Mouse (Mus musculus): ENCODE results near the gene Exosc1.
A peak's percentile ranks its signal among the peaks of the same experiment; 100 is the strongest.

The Exosc1 gene

DNA sequence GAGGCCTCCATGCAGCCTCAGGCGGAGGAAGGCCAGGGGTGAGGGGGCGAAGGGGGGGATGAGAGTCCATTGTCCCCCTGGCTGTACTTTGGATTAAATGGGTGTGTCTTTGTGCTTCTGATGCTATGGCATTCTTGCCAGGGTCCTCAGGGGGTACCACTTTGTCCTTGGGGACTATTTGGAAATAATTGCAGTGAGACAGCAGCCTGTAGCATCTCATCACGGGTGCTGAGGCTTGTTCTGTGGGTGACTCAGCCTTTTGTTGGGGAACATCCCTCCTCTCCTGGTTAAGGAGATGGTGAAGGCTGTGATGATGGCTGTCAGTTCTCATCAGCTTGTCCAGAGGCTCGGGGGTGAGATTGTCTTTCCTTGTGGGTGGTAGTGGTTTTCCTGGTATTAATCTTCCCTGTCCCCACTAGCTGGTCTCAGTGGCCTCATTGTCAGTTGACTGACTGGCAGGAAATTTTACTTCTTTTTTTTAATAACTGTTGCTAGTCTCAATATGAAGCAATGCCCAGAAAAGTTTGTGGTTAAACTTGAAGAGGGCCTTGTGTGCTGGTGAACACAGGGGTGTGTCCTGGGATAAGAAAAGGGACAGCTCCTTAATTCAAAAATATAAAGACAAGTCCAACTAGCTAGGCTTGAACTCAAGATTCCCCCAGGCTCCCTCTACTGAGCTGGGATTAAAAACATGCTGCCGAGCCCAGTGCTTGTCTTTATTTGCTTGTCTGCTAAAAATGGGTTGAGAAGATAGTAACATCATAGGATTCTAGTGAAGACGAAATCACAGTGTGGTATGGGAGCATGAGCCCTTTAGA, 19.2 kb downstream of the Exosc1 start:
- DNase-seq (ENCODE audit: low spot score in 2 of 2), result no peak

DNA sequence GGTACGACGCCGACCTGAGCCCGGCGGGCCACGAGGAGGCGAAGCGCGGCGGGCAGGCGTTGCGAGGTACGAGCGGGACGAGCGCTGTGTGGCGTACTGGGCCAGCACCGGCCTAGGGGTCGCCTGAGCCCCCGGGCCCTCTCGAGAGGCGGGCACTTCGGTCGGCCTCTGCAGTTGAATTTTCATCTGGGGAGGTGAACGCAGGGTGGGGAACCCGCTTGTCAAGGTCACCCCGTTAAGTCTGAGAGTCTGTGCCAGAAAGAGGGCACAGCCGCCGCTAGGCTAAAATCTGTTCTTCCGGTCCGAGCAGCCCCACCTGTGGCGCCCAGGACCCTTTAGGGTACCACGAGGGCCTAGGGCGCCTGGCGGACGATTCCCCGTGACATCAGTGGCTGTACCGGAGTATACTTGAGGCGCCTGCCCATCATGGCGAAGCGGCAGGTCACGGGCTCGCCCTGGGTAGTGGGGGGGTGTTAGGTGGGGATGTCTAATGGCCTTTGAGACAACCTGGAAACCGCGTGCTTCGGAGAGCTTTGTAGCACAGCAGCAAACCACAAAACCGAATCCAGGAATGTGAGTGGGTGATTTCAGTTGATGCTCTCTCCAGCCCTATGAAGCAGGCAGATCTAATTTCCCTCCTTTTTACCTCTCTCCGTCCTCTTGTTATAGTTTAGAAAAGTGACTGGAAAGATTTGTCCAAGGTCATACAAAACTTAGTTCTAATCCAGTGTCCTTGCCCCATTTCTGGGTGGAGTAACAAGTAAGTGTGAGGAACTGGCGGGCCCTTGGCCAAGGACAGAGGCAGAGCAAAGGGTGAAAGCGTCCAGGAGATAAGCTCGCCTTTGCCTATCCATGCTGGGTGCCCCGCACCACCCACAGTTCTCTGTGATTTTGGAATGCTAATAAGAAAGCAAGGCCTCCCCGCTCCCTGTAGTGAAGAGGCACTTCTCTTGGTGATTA, 20.8 kb downstream of the Exosc1 start:
- DNase-seq (ENCODE audit: low spot score in 2 of 2), result peak in 1 of 2 experiments; percentile 39

DNA sequence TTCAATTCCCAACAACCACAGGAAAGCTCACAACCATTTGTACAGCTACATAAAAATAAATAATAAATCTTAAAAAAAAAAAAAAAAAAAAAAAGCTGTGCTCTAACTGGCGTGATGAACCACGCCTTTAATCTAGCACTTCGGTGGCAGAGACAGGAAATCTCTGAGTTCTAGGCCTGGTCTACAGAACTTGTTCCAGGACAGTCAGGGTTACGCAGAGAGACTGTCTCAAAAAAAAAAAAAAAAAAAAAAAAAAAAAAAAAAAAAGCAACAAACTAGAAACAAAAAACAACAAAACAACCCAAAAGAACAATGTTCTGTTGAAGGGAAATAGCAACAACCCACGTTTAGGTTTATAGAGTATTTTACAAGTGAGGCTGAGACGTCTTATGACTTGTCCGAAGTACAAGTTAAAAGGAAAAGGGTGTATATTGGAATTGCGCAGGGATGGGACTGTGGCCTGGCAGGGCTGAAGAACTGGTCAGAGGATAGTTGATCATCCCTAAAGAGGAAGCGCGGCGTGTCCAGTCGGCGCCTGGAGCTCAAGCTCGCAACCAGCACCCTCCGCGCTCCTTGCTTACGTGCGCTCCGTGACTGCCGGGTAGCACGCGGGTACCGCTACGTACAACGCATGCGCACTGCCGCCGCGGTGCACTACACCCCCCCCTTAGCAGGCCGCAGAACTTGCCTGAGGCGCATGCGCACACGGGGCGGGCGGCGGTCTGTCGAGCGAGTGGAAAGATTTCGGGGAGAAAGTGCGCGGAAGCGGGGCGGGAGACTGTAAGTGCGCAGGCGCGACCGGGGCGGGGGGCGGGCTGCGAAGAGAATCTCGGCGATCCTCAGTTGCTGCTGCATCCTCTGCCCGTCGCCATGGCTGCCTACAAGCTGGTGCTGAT, 21.8 kb downstream of the Exosc1 start, which contains the start of gene Pgam1:
Pgam1 (plus strand) TSS at position 746 of the 896 bp plus-strand sequence.
- peak; percentile 93 to 95 for DNase-seq (ENCODE audit: low spot score in 2 of 2)

DNA sequence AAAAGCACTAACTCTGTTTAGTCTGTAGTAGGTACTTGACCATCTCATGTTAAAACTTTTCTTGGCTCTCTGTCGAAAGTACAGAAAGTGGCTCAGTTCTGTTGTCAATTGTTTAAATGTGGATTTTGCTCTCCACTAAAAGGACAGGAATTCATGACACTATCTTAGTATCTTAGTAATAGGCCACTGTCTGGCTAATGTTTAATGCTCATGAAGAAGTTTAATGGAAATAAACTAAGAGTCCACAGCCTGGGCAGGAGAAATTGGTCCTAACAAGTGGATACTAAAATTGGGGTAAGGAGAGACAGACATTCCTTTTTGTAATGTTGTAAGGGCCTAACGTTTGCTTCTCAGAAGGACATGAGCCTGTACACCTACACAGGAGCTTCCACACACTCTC, 22.8 kb downstream of the Exosc1 start:
- no peak for DNase-seq (ENCODE audit: low spot score in 2 of 2)

DNA sequence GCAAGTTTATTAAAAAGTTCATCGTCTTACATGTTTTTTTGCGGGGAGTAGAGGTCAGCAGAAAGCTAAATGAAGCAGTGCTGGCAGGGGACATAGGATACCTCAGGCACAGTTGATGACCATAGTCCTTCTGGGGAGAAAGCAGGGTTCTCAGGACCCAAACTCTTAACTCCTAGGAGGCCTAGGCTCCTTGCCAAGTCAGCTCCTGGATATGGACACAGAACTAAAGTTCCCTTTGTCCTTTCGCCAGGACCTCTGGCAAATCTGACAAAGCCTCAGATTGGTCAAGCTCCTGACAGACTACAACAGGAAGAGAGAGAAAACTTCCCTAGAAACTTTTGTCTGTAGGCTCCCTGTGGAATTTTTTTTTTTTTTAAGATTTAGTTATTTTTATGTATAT, 24.5 kb downstream of the Exosc1 start:
- DNase-seq (ENCODE audit: low spot score in 2 of 2), result no peak

DNA sequence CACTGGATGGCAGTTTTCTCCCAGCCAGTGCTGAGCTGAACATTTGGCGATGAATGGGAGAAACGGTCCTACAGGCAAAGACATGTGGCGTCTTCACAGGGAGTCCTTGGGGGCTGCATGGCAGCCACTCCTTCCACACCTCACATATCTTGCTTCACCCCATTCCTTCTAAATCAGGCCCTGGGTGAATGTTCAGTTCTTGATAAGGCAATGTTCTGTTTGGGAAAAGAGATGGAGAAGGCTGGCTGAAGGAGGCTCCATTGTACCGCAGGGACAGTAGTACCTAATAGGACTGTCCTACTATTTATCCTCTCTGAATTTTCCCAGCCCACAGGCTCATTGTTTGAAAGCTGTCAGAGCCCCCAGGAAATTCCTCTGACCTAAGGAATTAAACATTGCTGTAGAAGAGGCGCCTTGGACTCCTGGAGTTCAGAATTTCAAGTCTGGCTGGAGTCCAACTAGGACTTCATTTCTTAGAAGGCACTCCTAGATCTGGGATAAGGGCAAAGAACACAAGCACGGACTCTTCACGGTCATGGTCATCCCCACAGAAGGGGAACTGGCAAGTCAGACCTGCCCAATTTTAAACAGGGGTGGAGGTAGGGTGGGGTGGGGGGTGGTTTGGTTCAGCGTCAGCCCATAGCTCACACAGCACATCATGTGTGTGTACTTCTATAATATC, 26.0 kb downstream of the Exosc1 start:
- DNase-seq (ENCODE audit: low spot score in 2 of 2), result no peak

DNA sequence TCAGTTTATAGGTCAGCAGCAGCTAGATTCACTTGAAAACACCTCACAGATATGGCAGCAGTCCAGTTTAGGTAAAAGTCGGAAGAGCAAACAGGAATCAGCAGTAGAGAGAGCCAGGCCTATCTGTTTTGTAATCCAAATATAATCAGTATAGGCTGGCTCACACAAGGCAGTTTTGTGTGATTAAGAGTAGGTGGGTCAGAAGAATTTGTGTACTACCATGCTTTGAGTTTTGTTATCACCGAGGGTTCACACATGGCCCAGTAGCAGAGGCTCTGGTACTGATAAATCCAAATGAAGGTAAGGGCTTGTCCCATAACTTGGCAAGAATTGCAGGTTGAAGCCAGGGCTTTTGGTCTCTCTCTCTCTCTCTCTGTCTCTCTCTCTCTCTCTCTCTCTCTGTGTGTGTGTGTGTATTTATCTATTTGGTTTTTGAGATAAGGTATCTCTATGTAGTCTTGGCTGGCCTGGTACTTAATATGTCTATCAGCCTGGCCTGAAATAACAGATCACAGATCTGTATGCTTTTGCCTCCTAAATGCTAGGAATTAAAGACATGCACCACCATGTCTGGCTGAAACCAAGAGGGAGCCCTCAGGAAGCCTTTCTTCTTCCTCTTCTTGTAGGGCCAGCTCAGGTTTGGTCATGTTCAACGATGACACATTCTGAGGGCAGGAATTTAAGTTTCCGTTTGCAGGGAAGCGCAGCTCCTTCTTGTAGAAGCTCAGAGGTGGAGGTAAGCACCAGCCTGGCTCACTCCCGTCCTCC, 26.7 kb downstream of the Exosc1 start:
- no peak for DNase-seq (ENCODE audit: low spot score in 2 of 2)

DNA sequence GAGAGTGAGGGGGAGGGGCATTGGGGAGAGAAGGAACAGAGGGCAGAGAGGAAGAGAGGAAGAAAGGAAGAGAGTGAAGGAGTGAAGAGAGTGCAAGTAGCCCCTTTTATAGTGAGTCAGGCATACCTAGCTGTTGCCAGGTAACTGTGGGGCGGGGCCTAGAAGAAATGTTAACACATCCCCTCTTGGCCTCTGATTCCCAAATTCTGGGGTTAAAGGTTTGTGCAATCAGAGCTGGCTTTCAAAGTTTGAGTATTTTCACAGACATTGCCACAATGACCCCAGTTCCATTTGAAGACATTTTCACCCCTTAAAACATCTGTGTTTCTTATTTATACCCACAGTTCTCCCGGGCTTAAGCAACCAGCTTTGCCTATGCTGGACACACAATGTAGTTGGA, 28.0 kb downstream of the Exosc1 start:
- DNase-seq (ENCODE audit: low spot score in 2 of 2), result no peak

DNA sequence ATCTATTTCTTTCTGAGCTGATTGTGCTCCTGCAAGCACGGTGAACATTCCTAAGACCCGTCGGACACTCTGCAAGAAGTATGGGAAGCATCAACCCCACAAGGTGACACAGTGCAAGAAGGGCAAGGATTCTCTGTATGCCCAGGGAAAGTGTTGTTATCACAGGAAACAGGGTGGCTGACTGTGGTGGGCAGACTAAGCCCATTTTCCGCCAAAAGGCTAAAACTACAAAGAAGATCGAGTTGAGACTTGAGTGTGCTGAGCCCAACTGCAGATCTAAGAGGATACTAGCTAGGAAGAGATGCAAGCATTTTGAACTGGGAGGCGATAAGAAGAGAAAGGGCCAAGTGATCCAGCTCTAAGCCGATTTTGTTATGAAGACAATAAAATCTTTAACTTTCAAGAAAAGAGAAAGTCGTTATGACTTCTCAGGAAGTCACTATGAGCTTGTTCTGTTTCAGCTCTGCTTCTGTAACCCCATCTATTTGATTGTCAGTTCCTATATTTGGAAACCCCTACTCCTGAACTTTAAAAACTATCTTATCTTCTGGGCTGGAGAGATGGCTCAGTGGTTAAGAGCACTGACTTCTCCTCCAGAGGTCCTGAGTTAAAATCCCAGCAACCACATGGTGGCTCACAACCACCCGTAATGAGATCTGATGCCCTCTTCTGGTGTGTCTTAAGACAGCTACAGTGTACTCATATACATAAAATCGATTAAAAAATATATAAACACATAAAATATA, 30.2 kb downstream of the Exosc1 start:
- no peak for DNase-seq (ENCODE audit: low spot score in 2 of 2)

DNA sequence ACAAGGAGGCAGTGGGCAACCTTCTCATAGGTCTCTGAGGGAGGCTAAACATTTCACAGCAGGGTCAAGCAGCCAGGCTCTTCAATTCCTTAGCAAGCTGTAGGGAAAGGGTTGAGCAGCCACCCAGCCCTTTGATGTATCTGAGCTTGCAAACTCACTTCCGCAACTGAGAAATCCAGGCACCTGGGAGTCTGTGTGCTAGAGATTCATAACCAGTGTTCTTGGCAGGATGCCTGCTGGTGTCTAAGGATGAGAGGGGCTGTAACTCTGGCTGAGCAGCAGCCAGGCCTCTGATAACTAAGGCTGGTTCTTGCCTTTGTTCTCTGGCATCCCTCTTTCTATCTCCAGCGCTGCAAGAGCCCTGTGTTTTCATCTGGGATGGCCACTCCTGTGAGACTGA, 31.5 kb downstream of the Exosc1 start:
- no peak for DNase-seq (ENCODE audit: low spot score in 2 of 2)

DNA sequence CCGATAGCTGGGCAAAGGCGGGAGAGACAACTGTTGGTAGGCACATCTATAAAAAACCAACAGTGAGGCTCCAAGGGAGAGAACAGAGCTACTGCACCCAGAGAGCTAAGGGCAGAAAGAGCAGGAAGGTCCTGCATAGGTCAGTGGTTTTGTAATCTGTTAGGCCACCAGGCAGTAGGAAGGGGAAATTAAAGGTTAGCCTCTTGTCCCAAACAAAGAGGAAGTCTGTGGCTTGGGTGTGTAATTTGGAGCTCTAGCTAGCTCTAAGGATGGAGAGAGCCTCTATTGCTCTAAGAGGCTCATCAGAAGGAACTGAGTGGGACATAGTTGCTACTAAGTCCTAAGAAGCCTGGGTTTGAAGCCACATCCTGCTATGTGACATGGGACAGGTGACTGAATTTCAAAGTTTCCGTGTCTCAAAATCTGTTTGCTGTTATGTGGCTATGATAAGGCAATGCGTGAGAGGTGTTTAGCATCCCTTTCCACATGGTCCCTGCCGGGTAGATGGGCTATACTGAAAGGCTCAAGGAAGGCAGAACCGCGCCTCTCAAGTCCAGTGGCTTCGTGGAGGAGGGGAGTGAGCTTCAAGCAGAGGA, 32.6 kb downstream of the Exosc1 start:
- DNase-seq (ENCODE audit: low spot score in 2 of 2), result no peak

DNA sequence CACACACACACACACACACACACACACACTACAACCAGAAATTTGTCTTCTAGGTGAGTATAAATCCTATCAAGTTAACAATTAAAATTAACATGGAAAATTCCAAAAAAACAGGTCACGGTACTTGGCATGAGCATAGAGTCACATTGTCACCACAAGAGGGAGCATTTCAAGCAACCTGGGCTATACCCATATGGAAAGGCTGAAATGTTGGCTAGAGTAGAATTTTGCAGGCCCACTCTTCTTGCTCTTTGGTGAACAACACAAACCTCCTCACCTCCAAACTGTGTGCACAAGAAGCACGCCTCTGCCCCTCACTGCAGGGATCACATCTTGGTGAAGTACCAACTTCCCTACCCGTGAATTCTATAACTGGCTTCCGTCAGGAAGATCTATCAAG, 34.4 kb downstream of the Exosc1 start:
- DNase-seq (ENCODE audit: low spot score in 2 of 2), result no peak

DNA sequence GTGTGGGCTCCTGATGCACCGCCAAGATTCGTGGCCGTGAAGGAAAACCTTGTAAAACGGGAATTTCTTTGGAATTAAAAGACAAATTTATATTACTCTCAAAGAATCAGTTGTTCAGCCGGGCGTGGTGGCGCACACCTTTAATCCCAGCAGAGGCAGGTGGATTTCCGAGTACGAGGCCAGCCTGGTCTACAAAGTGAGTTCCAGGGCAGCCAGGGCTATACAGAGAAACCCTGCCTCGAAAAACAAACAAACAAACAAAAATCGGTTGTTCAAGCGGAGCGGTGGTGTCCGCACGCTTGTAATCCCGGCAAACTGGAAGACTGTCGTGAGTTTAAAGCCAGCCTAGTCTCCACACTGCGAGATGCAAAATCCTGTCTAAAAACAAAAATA, 36.9 kb downstream of the Exosc1 start:
- no peak for DNase-seq (ENCODE audit: low spot score in 2 of 2)

DNA sequence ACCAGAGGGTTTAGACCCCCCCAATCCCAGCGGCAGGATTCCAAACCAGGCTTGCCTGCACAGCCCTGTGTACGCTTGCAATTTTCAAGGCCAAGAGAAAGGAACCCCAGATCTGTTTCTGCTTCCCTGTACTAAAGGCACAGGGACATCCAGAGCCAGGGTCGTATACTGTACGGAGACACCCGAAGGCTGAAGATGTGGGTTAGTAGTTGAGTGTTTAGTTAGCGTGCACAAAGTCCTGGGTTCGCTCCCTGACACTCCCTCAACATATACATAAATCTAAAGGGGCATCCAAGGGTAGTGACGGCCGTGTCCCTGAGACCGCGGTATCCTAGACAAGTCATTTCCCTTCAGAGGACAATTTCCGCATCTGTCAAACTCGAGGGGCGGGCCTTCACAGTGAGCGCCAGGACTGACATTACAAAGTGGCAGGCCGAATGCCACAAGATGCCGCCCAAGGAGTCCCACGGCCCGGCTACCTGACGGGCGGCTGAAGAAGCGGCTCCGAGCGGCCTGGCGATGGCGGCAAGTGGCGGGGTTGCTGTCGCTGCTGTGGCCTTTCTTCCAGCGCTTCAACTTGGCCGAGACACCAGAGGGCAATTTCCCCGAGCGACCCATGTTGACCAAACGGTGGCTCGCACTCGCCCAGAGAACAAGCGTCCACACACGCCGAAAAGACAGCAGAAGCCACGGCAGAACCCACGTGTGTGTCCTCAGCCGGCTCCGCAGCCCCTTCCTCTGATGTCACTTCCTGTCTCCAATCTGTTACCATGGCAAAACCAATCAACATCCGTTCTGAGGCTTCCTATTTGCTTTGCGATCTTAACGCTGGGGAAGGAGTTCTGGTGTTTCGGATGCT, 37.5 kb downstream of the Exosc1 start, which contains the start of gene Rrp12:
Rrp12 (minus strand) TSS at position 714 of the 859 bp plus-strand sequence.
- peak; percentile 74 to 86 for DNase-seq (ENCODE audit: low spot score in 2 of 2)

DNA sequence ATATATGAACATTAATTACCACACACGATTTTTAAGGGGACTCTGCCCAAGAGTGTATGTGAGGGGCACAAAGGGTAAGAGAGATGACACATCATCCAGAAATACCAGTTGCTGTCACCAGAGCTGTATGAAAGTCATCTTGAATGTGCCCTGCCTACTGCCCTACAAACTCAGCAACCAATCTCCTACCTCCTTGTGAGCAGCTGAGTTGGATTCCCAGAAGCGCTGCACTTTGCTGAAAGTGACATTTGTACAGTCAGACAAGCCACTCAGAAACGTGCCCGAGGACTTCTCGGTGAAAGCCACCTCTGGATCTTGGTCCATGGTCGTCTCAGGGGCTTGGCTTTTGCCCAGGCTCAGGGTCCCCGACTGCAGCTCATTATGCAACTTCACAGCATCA, 38.3 kb downstream of the Exosc1 start:
- no peak for DNase-seq (ENCODE audit: low spot score in 2 of 2)

DNA sequence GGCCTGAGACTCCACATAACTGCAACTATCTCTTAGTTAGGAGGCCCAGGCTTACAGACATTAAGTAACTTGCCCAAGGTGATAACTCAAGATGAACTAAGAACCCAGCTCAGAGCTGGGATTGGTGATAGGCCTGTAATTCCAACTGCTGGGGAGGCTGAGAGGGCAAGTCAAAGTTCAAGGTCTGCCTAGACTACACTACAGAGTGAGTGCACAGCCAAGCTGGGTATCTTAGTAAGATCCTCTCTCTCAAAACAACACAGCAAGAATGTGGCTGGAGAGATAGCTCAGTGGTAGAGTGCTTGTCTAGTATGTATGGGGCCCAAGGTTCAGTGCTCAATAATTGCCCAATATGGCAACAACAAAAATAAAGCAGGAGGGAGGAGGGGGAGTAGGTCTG, 45.0 kb downstream of the Exosc1 start:
- no peak for DNase-seq (ENCODE audit: low spot score in 2 of 2)

DNA sequence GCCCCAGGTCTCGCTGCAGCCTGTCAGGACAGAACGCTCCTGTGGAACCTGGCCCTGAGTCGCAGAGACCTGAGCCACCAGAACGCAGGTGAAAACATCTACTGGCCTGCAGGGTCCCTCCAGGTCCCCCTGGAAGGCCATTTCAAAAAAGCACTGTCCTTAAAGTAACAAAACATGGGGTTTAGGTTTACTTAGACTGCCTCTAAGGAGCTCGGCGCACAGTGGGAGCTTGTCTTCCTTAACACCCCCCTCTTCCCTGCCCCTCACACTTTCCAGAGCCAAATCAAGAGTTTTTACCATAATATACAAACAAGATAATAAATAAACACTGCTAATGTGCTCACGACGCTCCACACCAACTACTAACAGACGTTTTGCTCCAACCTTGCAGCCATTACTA, 49.3 kb downstream of the Exosc1 start:
- DNase-seq (ENCODE audit: low spot score in 2 of 2), result no peak

DNA sequence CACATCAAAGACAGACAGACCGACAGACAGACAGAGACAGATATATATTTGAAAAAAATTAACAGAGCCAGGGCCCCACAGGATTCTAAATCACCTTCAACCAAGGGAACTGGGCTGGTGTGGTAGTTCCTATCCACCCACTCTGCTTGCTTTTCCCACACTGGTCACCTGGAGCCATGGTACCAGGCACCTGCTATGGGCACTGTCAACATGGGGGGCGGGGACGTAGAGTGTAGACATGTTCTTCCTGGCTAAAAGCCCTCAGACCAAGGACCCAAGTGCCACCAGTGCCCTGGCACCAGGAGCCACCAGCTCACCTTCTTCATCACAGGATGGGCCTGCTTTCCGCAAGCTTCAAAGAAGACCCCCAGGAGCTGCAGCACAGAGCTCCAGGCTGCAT, 51.4 kb downstream of the Exosc1 start:
- DNase-seq (ENCODE audit: low spot score in 2 of 2), result no peak

All from right cerebral cortex, postnatal 36 days (tissue).